ENCODE assay signal across 21 mouse cellular contexts in genomic region chr12:50594506-50594905, GRCm38 (mm10). TPM values are rescaled to one million over a fixed set of nuclear protein-coding genes. Genes with fewer than 3 reads are reported as not detected.
DNase-seq lines count a peak whose midpoint lies in the region; ATAC-seq lines count a peak whose summit lies in the region.
"Had no signal": no experiment of that assay in that cellular context is flagged by ENCODE, and none has a peak within 500 bp of the region (broad histone marks: within the 10 kb centered on the region; RNA-seq: fewer than 3 reads in every experiment).

No protein-coding gene starts in this region.

- no peak overlapping the region for H3K4me2 ChIP-seq in forebrain, embryonic 14.5 days (ENCODE audit: low read length)
- H3K4me2 ChIP-seq in forebrain, embryonic 12.5 days = no peak overlapping the region
- H3K4me2 ChIP-seq: embryonic facial prominence, embryonic 13.5 days; liver, embryonic 12.5 days; midbrain, embryonic 15.5 days; neural tube, embryonic 12.5 days; stomach, embryonic 15.5 days had no signal

- ATAC-seq in forebrain, embryonic 14.5 days = no peak
- ATAC-seq in forebrain, embryonic 12.5 days (ENCODE audit: low FRiP score) = no peak
- ATAC-seq: forebrain, embryonic 16.5 days; liver, embryonic 12.5 days; midbrain, embryonic 15.5 days had no signal

- no peak overlapping the region for H3K9ac ChIP-seq in forebrain, embryonic 14.5 days (ENCODE audit: low read length)
- H3K9ac ChIP-seq in forebrain, embryonic 12.5 days = no peak overlapping the region
- H3K9ac ChIP-seq: embryonic facial prominence, embryonic 13.5 days; liver, embryonic 12.5 days; midbrain, embryonic 15.5 days; neural tube, embryonic 12.5 days; stomach, embryonic 15.5 days had no signal

- no peaks in the 10 kb centered on the region for H3K36me3 ChIP-seq in forebrain, embryonic 14.5 days (ENCODE audit: control insufficient read depth, insufficient read depth, low read length)
- H3K36me3 ChIP-seq in forebrain, embryonic 12.5 days (replicated peaks) = no peaks in the 10 kb centered on the region
- H3K36me3 ChIP-seq: embryonic facial prominence, embryonic 13.5 days; liver, embryonic 12.5 days; midbrain, embryonic 15.5 days; neural tube, embryonic 12.5 days; stomach, embryonic 15.5 days had no signal

- no peaks in the 10 kb centered on the region for H3K4me1 ChIP-seq in forebrain, embryonic 14.5 days (ENCODE audit: control insufficient read depth, insufficient read depth, low read length)
- H3K4me1 ChIP-seq in forebrain, embryonic 12.5 days = peaks cover 4% of the 10 kb centered on the region; the same call in 1 of the 2 replicates
- H3K4me1 ChIP-seq: embryonic facial prominence, embryonic 13.5 days; midbrain, embryonic 15.5 days; neural tube, embryonic 12.5 days; stomach, embryonic 15.5 days had no signal

- no peaks in the 10 kb centered on the region for H3K27me3 ChIP-seq in forebrain, embryonic 14.5 days (replicated peaks; ENCODE audit: control insufficient read depth, insufficient read depth, low read length)
- no peaks in the 10 kb centered on the region for H3K27me3 ChIP-seq in forebrain, embryonic 12.5 days
- H3K27me3 ChIP-seq: embryonic facial prominence, embryonic 13.5 days; liver, embryonic 12.5 days; midbrain, embryonic 15.5 days; neural tube, embryonic 12.5 days; stomach, embryonic 15.5 days had no signal

- no peaks in the 10 kb centered on the region for H3K9me3 ChIP-seq in forebrain, embryonic 14.5 days (replicated peaks; ENCODE audit: control insufficient read depth, low read length)
- no peaks in the 10 kb centered on the region for H3K9me3 ChIP-seq in forebrain, embryonic 12.5 days
- H3K9me3 ChIP-seq: embryonic facial prominence, embryonic 13.5 days; liver, embryonic 12.5 days; midbrain, embryonic 15.5 days; neural tube, embryonic 12.5 days; stomach, embryonic 15.5 days had no signal

- no peak overlapping the region for H3K4me3 ChIP-seq in forebrain, embryonic 14.5 days (ENCODE audit: low read depth, low read length)
- no peak overlapping the region for H3K4me3 ChIP-seq in forebrain, embryonic 12.5 days (replicated peaks)
- H3K4me3 ChIP-seq: embryonic facial prominence, embryonic 13.5 days; liver, embryonic 12.5 days; midbrain, embryonic 15.5 days; neural tube, embryonic 12.5 days; stomach, embryonic 15.5 days had no signal

- WGBS in forebrain, embryonic 14.5 days = 65% methylated on average over 6 of the region's 6 CpGs
- 86% methylated on average over 6 of the region's 6 CpGs for WGBS in forebrain, embryonic 12.5 days

- peak; percentile 37 for DNase-seq in forebrain, embryonic 14.5 days (ENCODE audit: low spot score)
- peak; percentile 19 for DNase-seq in heart, postnatal 4 days
- no peak for DNase-seq in heart, adult 9 months (ENCODE audit: low spot score in 2 of 2)
- DNase-seq in fibroblast of lung, adult 2 months (ENCODE audit: low read depth) = peak; percentile 35
- peak; percentile 79 for DNase-seq in lung, postnatal 36 days
- DNase-seq in B cell, adult 2 months = no peak
- no peak for DNase-seq in cerebellum, adult 11-12 months
- DNase-seq: cerebellum, adult 11 months; kidney, adult 8-10 months; kidney, postnatal 36 days; thymus, postnatal 25 days had no signal

- no peak overlapping the region for H3K27ac ChIP-seq in forebrain, embryonic 14.5 days (ENCODE audit: low read depth, low read length)
- H3K27ac ChIP-seq in forebrain, embryonic 12.5 days = no peak overlapping the region
- H3K27ac ChIP-seq: embryonic facial prominence, embryonic 13.5 days; liver, embryonic 12.5 days; midbrain, embryonic 15.5 days; neural tube, embryonic 12.5 days; stomach, embryonic 15.5 days had no signal

RNA-seq across cellular contexts. Expression of gene Prkd1, which starts 54.4 kb away (rescaled TPM):
- polyA plus RNA-seq in forebrain, embryonic 14.5 days (2014; fragmentation: Nextera tagmentation; extraction: Ambion mirVana) = 4.9 and 5.0 TPM in 2 replicates
- 8.2 and 8.7 TPM in 2 replicates for polyA plus RNA-seq in forebrain, embryonic 12.5 days (2016; fragmentation: Nextera tagmentation; extraction: Ambion mirVana)
- 1 to 10 TPM; 9.4 TPM for total RNA-seq in heart, postnatal 4 days (2021)
- total RNA-seq: common myeloid progenitor, adult 5-6 weeks; hematopoietic stem cell, adult 5-6 weeks; megakaryocyte progenitor cell, adult 5-6 weeks had no signal

Comparison
In these comparisons a context has a peak if more than half of its experiments do, and no peak if none do; other contexts are left out.
1. DNase-seq: peak in forebrain, embryonic 14.5 days (single experiment), heart, postnatal 4 days (single experiment), fibroblast of lung, adult 2 months (single experiment) and lung, postnatal 36 days (single experiment); none in heart, adult 9 months (0 of 2), B cell, adult 2 months (0 of 2) and cerebellum, adult 11-12 months (single experiment).